Mouse (Mus musculus) stomach, embryonic 14.5 days (tissue): ENCODE measurements around the gene Scn3a. TPM values are rescaled to one million over a fixed set of nuclear protein-coding genes. Genes with fewer than 3 reads are reported as not detected.
A peak's percentile ranks its signal among the peaks of the same experiment; 100 is the strongest.

Source experiments
- ATAC-seq: fragments of 200-750 bp; cut with Nextera tagmentation; 2 replicates; pipeline ENCODE4 v1.8.0; 2017; ENCODE audit warnings: low read depth, moderate TSS enrichment; ENCODE audit not compliant: insufficient number of reproducible peaks, insufficient read depth, low FRiP score
- H3K27ac ChIP-seq: fragments of 300-500 bp; sonication (generic); 2 replicates; pipeline ENCODE4 v1.5.1; 2014; ENCODE audit warnings: mild to moderate bottlenecking, low read length, moderate library complexity, mixed read lengths
- H3K27me3 ChIP-seq: fragments of 300-500 bp; sonication (generic); 2 replicates; pipeline ENCODE4 v1.6.1; 2014; ENCODE audit warnings: low read length, control low read depth, mixed read lengths; ENCODE audit not compliant: control insufficient read depth, insufficient read depth
- H3K36me3 ChIP-seq: fragments of 300-500 bp; sonication (generic); 2 replicates; pipeline ENCODE4 v1.6.1; 2014; ENCODE audit warnings: mild to moderate bottlenecking, control low read depth, low read length, moderate library complexity, mixed read lengths; ENCODE audit not compliant: control insufficient read depth, insufficient read depth
- H3K4me1 ChIP-seq: fragments of 300-500 bp; sonication (generic); 2 replicates; pipeline ENCODE4 v1.6.1; 2014; ENCODE audit warnings: low read length, control low read depth, mixed read lengths; ENCODE audit not compliant: control insufficient read depth, insufficient read depth
- H3K4me2 ChIP-seq: fragments of 300-500 bp; sonication (generic); replicated peaks from 2 replicates; pipeline ENCODE4 v1.6.1; 2014; ENCODE audit warnings: low read depth, low read length, control low read depth
- H3K4me3 ChIP-seq: fragments of 300-500 bp; sonication (generic); 2 replicates; pipeline ENCODE4 v1.5.1; 2014; ENCODE audit warnings: low read depth, low read length, control low read depth
- H3K9ac ChIP-seq: fragments of 300-500 bp; sonication (generic); replicated peaks from 2 replicates; pipeline ENCODE4 v1.6.1; 2014; ENCODE audit warnings: low read depth, mild to moderate bottlenecking, control low read depth, low read length, moderate library complexity, mixed read lengths
- H3K9me3 ChIP-seq: fragments of 300-500 bp; sonication (generic); 2 replicates; pipeline ENCODE4 v1.6.1; 2016; ENCODE audit warnings: low read depth, low read length, control low read depth; ENCODE audit not compliant: control insufficient read depth
- WGBS: fragments of 180-500 bp; shearing (Covaris S2); extraction: QIAGEN DNeasy Blood & Tissue Kit; methylation state at CpG from one replicate; pipeline ENCODE4 v1.1.7; 2014; 5-methylcytosine and 5-hydroxymethylcytosine counted together
- polyA plus RNA-seq: library from polyadenylated mRNA; unstranded; fragments of >200 nt; fragmentation: Nextera tagmentation; extraction: Ambion mirVana; gene quantifications from 2 replicates; pipeline ENCODE4 v1.2.1, GENCODE M21; 2014

The Scn3a gene
- polyA plus RNA-seq, 1 experiment from 2014 or later = 1.9 TPM

GRCm38 (mm10) chr2:65414237-65414636, 153.2 kb downstream of the Scn3a start:
- H3K27me3 ChIP-seq = no peaks in the 10 kb centered on the region
- peak overlapping the region; percentile 54 for H3K4me2 ChIP-seq
- no peaks in the 10 kb centered on the region for H3K9me3 ChIP-seq
- H3K9ac ChIP-seq = no peak overlapping the region; the same call in 1 of the 2 replicates
- 1% methylated on average over 7 of the region's 7 CpGs for WGBS
- no peaks in the 10 kb centered on the region for H3K4me1 ChIP-seq
- no peak overlapping the region for H3K27ac ChIP-seq
- peak overlapping the region; percentile 20 for H3K4me3 ChIP-seq
- H3K36me3 ChIP-seq = no peaks in the 10 kb centered on the region
- ATAC-seq = peak; percentile 85

GRCm38 (mm10) chr2:65413746-65414145, 153.7 kb downstream of the Scn3a start:
- no peak overlapping the region; the same call in 1 of the 2 replicates for H3K9ac ChIP-seq
- ATAC-seq = peak; percentile 64
- WGBS = 0% methylated on average over 3 of the region's 3 CpGs

More at GRCm38 (mm10) chr2:65413746-65414145, 153.7 kb downstream of the Scn3a start:
- H3K27ac ChIP-seq = 0 out of 2 replicates have a peak overlapping the region, but pooled peaks have one; percentile 17
- no peaks in the 10 kb centered on the region for H3K4me1 ChIP-seq
- no peaks in the 10 kb centered on the region for H3K9me3 ChIP-seq
- peak overlapping the region; percentile 20 for H3K4me3 ChIP-seq
- peak overlapping the region; percentile 54 for H3K4me2 ChIP-seq
- H3K36me3 ChIP-seq = no peaks in the 10 kb centered on the region
- no peaks in the 10 kb centered on the region for H3K27me3 ChIP-seq

Other genes with a start within 250 kb of the Scn3a start
- not detected in 2 replicates for gene Slc38a11, start 203.6 kb downstream of the Scn3a start, polyA plus RNA-seq
- 4.5 and 5.1 TPM in 2 replicates for gene Scn2a, start 53.1 kb upstream of the Scn3a start, polyA plus RNA-seq